Mouse (Mus musculus): Measurements from ENCODE around the gene Cyp2c70. TPM values are rescaled to one million over a fixed set of nuclear protein-coding genes. Genes with fewer than 3 reads are reported as not detected.
"Not testable (repeated sequence)": the region's sequence is repeated elsewhere in the genome, so short reads cannot be mapped to it uniquely, and the experiment has no call there.

Gene Cyp2c70
- polyA plus RNA-seq, 1 experiment from 2014 or later, result not detected

- 64% methylated on average over 4 of the region's 4 CpGs for WGBS
Observed at GRCm38 (mm10) chr19:40202947-40203346, 15.8 kb upstream of the Cyp2c70 start.

GRCm38 (mm10) chr19:40190596-40190995 lies 3.5 kb upstream of the Cyp2c70 start:
- H3K4me3 ChIP-seq (ENCODE audit: low read length), result no peak overlapping the region
- no peak overlapping the region for H3K4me2 ChIP-seq (ENCODE audit: low read depth, low read length)
- WGBS, result 91% methylated on average over 10 of the region's 10 CpGs
- H3K9ac ChIP-seq (ENCODE audit: low read length), result no peak overlapping the region
- H3K27ac ChIP-seq (ENCODE audit: low read length), result no peak overlapping the region
- H3K36me3 ChIP-seq (ENCODE audit: control insufficient read depth, insufficient read depth, low read length), result no peaks in the 10 kb centered on the region
- H3K9me3 ChIP-seq (ENCODE audit: control insufficient read depth, low read length), result no peaks in the 10 kb centered on the region
- no peak for ATAC-seq (ENCODE audit: low read depth)
- H3K4me1 ChIP-seq (replicated peaks; ENCODE audit: control insufficient read depth, insufficient read depth, low read length), result no peaks in the 10 kb centered on the region
- H3K27me3 ChIP-seq (ENCODE audit: control insufficient read depth, insufficient read depth, low read depth, low read length), result no peaks in the 10 kb centered on the region

More at GRCm38 (mm10) chr19:40202947-40203346, 15.8 kb upstream of the Cyp2c70 start:
- ATAC-seq (ENCODE audit: low read depth); H3K9me3 ChIP-seq (ENCODE audit: control insufficient read depth, low read length); H3K27ac ChIP-seq (ENCODE audit: low read length); H3K4me1 ChIP-seq (replicated peaks; ENCODE audit: control insufficient read depth, insufficient read depth, low read length); H3K4me2 ChIP-seq (ENCODE audit: low read depth, low read length); H3K36me3 ChIP-seq (ENCODE audit: control insufficient read depth, insufficient read depth, low read length); H3K9ac ChIP-seq (ENCODE audit: low read length); H3K27me3 ChIP-seq (ENCODE audit: control insufficient read depth, insufficient read depth, low read depth, low read length); H3K4me3 ChIP-seq (ENCODE audit: low read length): not testable (repeated sequence)

DNA sequence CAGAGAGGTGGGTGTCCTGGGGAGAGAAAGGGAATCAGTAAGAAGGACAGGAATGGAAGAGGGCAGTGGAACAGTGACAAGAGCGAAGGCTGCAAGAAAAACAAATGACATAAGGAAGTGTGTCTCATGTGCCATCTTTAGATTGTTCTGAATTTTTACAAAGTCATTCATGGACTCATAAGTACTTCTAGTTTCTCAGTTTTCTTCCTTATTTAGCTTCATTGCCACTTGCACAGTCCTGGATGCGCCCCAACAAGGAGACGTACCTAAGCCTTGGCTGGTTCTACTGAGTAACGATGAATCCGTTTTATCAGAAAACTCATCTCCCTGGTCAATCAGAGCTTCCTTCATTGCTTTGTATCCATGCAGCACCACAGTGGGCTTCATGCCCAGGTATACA lies 3.5 kb downstream of the Cyp2c70 start:
- H3K4me1 ChIP-seq (replicated peaks; ENCODE audit: control insufficient read depth, insufficient read depth, low read length), result no peaks in the 10 kb centered on the region
- no peak overlapping the region for H3K4me3 ChIP-seq (ENCODE audit: low read length)
- no peak overlapping the region for H3K9ac ChIP-seq (ENCODE audit: low read length)
- no peak overlapping the region for H3K27ac ChIP-seq (ENCODE audit: low read length)
- H3K4me2 ChIP-seq (ENCODE audit: low read depth, low read length), result no peak overlapping the region
- H3K36me3 ChIP-seq (ENCODE audit: control insufficient read depth, insufficient read depth, low read length), result no peaks in the 10 kb centered on the region
- WGBS, result 89% methylated on average over 5 of the region's 5 CpGs
- H3K9me3 ChIP-seq (ENCODE audit: control insufficient read depth, low read length), result no peaks in the 10 kb centered on the region
- H3K27me3 ChIP-seq (ENCODE audit: control insufficient read depth, insufficient read depth, low read depth, low read length), result no peaks in the 10 kb centered on the region
- no peak for ATAC-seq (ENCODE audit: low read depth)

DNA sequence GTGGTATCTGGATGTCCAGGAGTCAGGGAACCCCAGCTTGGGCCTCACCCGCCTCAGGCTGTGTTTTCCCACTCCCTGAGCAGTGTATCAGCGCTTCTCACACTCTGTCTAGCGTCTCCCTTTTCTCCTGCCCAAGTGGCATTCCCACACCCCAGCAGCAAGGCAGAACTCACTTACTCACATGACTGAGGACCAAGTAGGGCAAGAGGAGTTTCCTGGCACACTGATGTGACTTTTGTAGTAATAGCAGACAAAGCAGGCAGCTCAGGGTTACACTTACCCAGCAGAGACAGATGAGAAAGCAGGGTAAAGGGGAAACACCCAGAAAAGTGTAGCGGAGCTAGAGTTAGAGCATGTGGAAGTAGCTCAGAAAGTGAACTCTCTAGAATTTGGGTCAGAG lies 8.8 kb downstream of the Cyp2c70 start:
- ATAC-seq (ENCODE audit: low read depth), result no peak
- Histone ChIP-seq H3K27me3 (ENCODE audit: control insufficient read depth, insufficient read depth, low read depth, low read length) (no peaks in the 10 kb centered on the region), H3K9me3 (ENCODE audit: control insufficient read depth, low read length) (no peaks in the 10 kb centered on the region), H3K4me1 (replicated peaks; ENCODE audit: control insufficient read depth, insufficient read depth, low read length) (no peaks in the 10 kb centered on the region), H3K27ac (ENCODE audit: low read length) (no peak overlapping the region), H3K4me2 (ENCODE audit: low read depth, low read length) (no peak overlapping the region), H3K36me3 (ENCODE audit: control insufficient read depth, insufficient read depth, low read length) (no peaks in the 10 kb centered on the region), H3K4me3 (ENCODE audit: low read length) (no peak overlapping the region), H3K9ac (ENCODE audit: low read length) (no peak overlapping the region)
- 64% methylated on average over 4 of the region's 4 CpGs for WGBS

DNA sequence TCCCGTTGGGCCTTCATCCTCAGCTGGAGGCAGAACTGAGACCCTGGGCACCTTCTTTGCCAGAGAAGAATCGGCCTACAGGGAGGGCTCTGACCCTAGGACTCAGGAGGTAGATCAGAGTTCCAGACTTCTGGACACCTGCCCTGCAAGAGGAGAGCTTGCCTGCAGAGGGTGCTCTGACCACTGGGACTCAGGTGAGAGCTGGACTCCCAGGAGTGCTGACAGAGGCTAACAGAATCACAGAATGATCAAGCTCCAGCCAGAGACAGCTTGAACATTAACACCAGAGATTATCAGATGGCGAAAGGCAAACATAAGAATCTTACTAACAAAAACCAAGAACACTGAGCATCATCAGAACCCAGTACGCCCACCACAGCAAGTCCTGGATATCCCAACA lies 18.7 kb downstream of the Cyp2c70 start:
- not testable (repeated sequence) for H3K27ac ChIP-seq (ENCODE audit: low read length); ATAC-seq (ENCODE audit: low read depth); H3K27me3 ChIP-seq (ENCODE audit: control insufficient read depth, insufficient read depth, low read depth, low read length); H3K9me3 ChIP-seq (ENCODE audit: control insufficient read depth, low read length); H3K4me3 ChIP-seq (ENCODE audit: low read length); H3K4me2 ChIP-seq (ENCODE audit: low read depth, low read length); H3K9ac ChIP-seq (ENCODE audit: low read length); H3K36me3 ChIP-seq (ENCODE audit: control insufficient read depth, insufficient read depth, low read length); H3K4me1 ChIP-seq (replicated peaks; ENCODE audit: control insufficient read depth, insufficient read depth, low read length)
- WGBS, result 79% methylated on average over 4 of the region's 4 CpGs

DNA sequence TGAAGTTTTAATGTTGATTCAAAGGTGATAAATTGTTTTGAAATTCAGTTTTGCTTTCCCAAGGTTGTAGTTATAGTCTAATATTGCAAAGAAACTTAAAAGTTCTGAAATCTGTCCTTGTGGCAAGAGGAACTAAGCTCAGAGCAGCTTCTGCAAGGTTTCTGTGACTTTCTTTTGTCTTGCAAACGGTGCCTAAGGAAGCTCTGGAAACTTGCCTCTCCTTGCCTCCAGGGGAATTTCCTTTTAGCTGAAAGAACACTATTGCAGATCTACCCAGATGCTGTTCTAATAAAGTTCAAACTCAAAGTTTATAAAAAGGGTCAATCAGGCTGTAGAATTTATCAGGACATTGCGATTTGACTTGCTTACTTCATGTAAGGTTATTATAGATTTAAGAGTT lies 60.1 kb downstream of the Cyp2c70 start:
- 48% methylated on average over 2 of the region's 2 CpGs for WGBS
- not testable (repeated sequence) for H3K9ac ChIP-seq (ENCODE audit: low read length); H3K4me3 ChIP-seq (ENCODE audit: low read length); H3K4me1 ChIP-seq (replicated peaks; ENCODE audit: control insufficient read depth, insufficient read depth, low read length); H3K36me3 ChIP-seq (ENCODE audit: control insufficient read depth, insufficient read depth, low read length); H3K4me2 ChIP-seq (ENCODE audit: low read depth, low read length); H3K27me3 ChIP-seq (ENCODE audit: control insufficient read depth, insufficient read depth, low read depth, low read length); ATAC-seq (ENCODE audit: low read depth); H3K27ac ChIP-seq (ENCODE audit: low read length); H3K9me3 ChIP-seq (ENCODE audit: control insufficient read depth, low read length)

DNA sequence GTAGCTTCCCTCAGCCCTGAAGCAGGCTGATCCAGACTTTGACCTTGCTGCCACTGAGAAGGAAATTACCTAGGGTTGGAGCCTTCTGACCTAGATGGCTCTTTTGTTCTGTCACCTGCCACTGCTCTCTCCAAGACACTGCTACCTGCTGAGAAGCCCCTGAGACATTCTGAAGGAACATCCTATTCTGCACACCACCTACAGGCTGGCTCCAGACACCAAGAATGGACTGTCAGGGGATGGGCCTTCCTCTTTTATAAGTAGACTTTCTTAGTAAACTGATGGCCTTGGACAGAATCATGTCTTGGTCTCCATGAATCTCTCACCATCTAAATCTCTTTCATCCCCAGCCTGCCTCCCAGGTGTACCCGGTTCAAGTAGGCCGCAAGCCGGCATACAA lies 62.0 kb downstream of the Cyp2c70 start:
- H3K9me3 ChIP-seq (ENCODE audit: control insufficient read depth, low read length); H3K4me1 ChIP-seq (replicated peaks; ENCODE audit: control insufficient read depth, insufficient read depth, low read length); H3K4me3 ChIP-seq (ENCODE audit: low read length); H3K9ac ChIP-seq (ENCODE audit: low read length); H3K4me2 ChIP-seq (ENCODE audit: low read depth, low read length); ATAC-seq (ENCODE audit: low read depth); H3K27me3 ChIP-seq (ENCODE audit: control insufficient read depth, insufficient read depth, low read depth, low read length); H3K36me3 ChIP-seq (ENCODE audit: control insufficient read depth, insufficient read depth, low read length); H3K27ac ChIP-seq (ENCODE audit: low read length): not testable (repeated sequence)
- 86% methylated on average over 3 of the region's 3 CpGs for WGBS

DNA sequence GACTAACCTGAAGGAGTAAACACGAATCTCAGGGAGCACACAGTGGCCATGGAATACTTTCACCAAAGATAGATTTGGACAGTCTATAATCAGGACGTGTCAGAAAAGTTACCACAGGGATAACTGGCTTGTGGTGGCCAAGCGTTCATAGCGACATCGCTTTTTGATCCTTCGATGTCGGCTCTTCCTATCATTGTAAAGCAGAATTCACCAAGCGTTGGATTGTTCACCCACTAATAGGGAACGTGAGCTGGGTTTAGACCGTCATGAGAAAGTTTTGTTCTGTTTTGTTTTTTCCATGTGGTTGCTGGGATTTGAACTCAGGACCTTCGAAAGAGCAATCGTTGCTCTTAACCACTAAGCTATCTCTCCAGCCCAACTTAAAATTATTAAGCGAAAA lies 67.5 kb downstream of the Cyp2c70 start:
- WGBS, result 81% methylated on average over 13 of the region's 13 CpGs
- H3K4me1 ChIP-seq (replicated peaks; ENCODE audit: control insufficient read depth, insufficient read depth, low read length); H3K27me3 ChIP-seq (ENCODE audit: control insufficient read depth, insufficient read depth, low read depth, low read length); ATAC-seq (ENCODE audit: low read depth); H3K9me3 ChIP-seq (ENCODE audit: control insufficient read depth, low read length); H3K4me3 ChIP-seq (ENCODE audit: low read length); H3K36me3 ChIP-seq (ENCODE audit: control insufficient read depth, insufficient read depth, low read length); H3K4me2 ChIP-seq (ENCODE audit: low read depth, low read length); H3K9ac ChIP-seq (ENCODE audit: low read length); H3K27ac ChIP-seq (ENCODE audit: low read length): not testable (repeated sequence)

Measured in lung, embryonic 16.5 days (tissue).